Mouse (Mus musculus) liver, adult 2 months (tissue): ENCODE results near the gene Cpa2.

Experiments
- CTCF ChIP-seq: fragments of 200-500 bp; IDR thresholded peaks from 2 replicates; pipeline ENCODE4 v1.5.1; 2011; ENCODE audit warnings: low read depth, low read length, control low read depth
- POLR2A ChIP-seq: fragments of 200-500 bp; IDR thresholded peaks from 2 replicates; pipeline ENCODE4 v1.6.1; 2011; ENCODE audit warnings: low read length, control low read depth; ENCODE audit not compliant: insufficient read depth; ENCODE audit errors: extremely low read depth

DNA sequence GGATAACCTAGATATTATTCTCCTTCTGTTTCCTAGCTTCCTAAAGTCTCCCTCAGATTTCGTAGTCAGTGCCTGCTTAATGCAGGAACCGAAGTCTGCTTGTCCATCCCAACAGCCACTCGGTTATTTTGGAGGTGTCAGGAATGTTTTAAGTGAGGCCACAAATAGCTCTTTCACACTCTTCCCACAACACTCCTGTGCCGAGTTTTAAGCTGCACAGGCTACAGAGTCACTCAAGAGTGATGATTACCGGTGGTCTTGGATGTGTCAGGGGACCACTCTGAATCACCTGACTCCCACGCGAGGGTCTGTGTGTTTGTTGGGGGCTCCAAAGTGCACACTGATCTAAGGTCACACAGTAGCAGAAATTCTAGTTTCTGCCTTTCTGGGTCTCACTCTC is 4.3 kb downstream of the Cpa2 start:
- TF ChIP-seq CTCF (no peak), POLR2A (no peak)
